Mouse (Mus musculus) right cerebral cortex, postnatal 14 days (tissue): Measurements from ENCODE around the gene Fgf11.

Experiments used
- DNase-seq: peaks from one replicate; pipeline ENCODE4 v3.0.0; 2022

Gene Fgf11

GRCm38 (mm10) chr11:69801379-69801977, at the start of gene Fgf11:
TSS of gene Fgf11 (minus strand) at chr11:69801857.
- no peak for DNase-seq

DNA sequence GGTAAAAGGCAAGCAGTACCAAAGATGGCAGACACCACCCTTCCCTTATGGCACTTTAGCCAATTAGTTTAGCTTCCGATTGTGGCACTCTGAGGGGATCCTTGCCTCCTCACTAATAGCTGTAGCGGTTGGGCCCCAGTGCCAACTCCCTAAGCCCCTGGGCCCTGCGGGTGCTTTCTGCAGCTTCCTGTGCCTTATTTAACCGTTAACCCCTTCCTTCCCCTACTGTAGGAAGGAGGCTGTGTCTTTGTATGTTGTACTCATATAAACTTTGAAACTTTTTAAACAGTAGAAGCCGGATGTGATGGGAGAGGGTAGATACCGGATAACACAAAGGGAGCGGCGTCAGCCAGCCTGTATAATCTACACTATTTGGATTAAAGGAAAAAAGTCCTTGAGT, 49.1 kb upstream of the Fgf11 start:
- no peak for DNase-seq

- no peak for DNase-seq
Measured at GRCm38 (mm10) chr11:69849884-69850283, 48.2 kb upstream of the Fgf11 start.

- no peak for DNase-seq
Measured at GRCm38 (mm10) chr11:69849128-69849527, 47.5 kb upstream of the Fgf11 start.

DNA sequence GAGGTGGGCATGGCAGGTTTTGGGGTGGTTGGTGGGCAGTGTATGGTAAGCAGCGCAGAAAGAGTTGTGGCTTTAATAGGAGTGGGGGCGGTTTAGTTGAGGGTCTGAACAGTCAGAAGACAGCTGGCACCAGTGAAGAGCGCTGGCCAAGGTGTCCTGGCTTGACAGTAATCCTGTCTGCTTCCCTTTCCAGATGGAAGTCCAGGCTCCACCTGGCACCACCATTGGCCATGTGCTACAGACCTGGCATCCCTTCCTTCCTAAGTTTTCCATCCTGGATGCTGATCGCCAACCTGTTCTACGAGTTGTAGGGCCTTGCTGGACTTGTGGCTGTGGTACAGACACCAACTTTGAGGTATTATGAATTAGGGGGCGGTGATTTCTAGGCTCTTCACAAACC, 46.4 kb upstream of the Fgf11 start:
- DNase-seq, result no peak

DNA sequence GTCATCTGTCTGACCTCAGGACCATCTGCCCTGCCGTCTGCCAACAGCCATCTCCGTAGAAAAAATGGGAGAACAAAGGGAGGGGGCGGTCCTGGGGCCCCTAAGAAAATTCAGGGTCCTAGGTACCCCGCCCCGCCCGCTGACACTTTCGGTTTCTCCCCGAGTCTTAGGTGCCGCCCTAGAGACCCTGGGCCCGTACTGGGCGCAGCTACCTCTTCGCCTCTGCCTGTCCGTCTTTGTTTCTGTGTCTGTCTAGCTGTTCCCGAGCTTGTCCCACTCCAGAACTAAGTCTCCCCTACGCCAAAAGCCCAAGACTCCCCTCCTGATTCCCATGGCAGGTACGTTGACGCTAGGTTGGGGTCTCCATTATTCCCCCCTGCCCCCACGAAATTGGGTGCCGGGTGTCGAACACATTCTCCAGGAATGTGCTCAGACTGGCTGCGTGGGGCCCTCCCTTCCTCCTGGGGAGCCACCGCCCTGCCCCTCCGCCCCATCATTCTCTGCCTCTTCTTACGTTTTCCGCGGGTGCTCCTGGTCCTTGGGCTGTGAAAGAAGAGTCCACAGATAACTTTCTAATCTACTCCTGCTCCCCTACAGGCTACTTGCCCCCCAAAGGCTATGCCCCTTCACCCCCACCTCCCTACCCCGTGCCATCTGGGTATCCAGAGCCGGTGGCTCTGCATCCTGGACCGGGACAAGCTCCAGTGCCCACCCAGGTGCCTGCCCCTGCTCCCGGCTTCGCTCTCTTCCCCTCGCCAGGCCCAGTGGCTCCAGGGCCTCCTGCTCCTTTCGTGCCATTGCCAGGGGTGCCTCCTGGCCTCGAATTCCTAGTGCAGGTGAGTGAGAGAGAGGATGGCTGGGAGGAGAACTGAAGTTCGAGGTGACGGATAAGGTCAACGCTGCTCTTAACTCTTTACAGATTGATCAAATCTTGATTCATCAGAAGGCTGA, 45.4 kb upstream of the Fgf11 start:
- no peak for DNase-seq

DNA sequence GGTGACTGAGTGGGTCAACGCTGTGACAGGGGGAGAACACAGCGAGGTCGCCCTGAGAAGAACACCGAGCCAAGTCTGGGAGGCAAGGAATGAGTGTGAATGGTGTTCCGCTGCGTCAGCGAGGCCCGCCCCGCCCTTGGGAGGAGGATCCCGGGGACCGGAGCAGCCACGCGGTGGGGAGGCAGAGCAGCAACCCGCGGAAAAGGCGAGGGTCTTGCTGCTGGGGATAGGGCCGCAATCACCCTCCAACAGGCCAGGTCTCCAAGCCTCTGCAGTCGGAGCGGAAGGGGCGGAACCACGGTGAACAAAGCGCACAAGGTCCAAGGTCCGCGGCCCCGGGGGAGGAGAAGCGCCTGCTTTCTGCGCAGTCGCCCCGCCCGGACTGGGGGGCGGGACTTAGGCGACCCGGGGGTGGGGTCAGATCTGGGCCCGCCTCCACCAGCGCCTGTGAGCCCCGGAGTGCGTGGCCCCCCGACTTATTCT, 44.6 kb upstream of the Fgf11 start, which contains the start of gene Plscr3:
Gene Plscr3, plus strand, starts transcription at position 179 of the 483 bp plus-strand sequence.
- peak; percentile 81 for DNase-seq

DNA sequence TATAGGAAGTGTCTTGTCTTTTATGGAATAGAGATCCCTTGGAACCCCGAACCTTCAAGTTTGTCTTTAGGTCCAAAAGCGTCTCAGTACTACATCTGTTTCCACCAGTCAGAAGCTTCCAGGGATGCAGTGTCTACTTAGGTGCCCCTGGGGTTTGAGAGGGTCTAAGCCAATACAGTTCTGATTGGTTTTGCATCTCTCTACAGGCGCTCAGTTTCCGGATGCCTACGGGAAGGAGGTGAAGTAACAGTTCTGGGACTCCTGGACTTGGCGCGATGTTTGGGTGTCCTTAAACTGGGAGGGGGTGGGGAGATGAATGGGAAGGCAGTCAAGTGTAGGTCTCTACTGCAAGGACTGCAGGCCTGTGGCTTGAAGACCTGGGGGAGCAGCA, 37.1 kb upstream of the Fgf11 start:
- DNase-seq, result no peak

- peak; percentile 94 for DNase-seq
Measured at GRCm38 (mm10) chr11:69837952-69838713, 36.5 kb upstream of the Fgf11 start, which contains the start of gene Tmem256. TSS of gene Tmem256 (plus strand) at chr11:69838514.

- peak; percentile 82 for DNase-seq
Measured at GRCm38 (mm10) chr11:69837604-69837951, 35.9 kb upstream of the Fgf11 start, which contains the start of gene Nlgn2. TSS of gene Nlgn2 (minus strand) at chr11:69837784.

- DNase-seq, result peak; percentile 47
Measured at GRCm38 (mm10) chr11:69836703-69837576, 35.3 kb upstream of the Fgf11 start.

DNA sequence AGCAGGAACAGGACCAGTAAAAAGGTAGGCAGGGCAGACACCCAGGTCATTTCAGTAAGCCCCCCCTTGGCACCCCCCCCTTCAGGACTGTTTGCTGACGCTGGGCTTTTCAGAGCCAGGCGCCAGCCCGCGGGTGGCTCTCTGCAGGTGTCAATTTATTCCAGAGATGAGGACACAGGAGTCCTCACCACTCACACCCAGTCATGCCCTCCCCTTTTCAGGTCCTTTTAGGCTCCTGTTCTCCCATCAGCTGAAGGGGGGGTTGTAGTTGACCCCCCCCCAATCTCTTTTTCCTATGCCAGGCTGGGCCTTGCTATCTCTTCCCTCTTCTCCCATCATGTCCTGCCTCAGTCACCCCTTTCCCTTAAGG, 34.3 kb upstream of the Fgf11 start:
- DNase-seq, result no peak

DNA sequence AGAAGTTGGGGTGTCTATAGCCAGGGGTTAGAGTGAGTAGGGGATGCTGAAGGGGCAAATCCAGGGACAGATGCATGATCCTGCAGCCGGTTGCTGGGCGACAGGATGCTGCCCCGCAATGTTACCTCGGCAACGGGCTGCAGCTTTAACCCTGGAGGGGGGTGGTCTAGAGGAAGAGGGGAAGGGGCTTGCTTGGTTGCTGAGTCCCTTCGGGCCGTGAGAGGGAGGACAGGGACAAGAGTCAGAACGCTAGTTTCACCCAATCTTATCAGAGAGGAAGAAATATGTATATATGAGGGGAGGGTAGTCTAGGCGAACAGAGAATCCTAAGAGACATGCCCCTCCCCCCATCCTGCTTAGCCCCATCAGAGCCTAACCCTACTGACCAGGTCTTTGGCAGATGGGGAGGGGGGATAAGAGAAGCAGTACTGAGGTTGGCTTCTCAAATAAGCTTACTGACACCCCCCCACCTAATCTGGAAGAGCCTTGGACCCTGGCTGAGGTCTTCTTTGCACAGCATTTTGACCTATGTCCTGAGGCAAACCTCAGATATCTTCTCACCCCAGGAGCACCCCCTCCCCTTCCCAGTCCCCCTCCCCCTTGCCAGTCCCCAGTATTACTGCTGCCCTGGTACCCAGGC, 33.8 kb upstream of the Fgf11 start:
- no peak for DNase-seq

DNA sequence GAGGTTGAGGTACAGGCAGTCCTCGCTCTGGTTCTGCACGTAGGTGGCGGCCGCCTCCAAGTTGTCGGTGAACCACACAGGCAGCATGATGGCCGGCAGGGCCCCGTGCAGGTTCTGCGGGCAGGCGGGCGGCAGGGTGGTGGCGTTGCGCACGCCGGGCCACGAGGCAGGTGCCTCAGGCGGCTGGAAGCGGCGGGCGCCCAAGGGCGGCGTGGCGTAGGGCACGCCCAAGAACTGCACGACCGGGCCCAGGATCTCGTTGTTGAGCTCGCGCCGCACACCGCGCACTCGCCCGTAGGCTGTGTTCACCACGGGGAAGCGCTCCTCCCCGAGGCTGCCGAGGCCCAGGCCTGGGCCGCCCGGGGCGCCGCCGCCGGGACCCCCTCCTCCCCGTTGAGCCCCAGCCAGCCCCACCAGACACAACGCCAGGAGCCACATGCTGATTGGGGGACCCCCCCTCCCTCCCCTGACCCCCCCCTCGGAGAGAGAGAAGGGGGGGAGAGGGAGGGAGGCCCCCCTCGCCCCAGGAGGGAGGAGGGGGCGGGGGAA, 32.4 kb upstream of the Fgf11 start:
- DNase-seq, result peak; percentile 38

DNA sequence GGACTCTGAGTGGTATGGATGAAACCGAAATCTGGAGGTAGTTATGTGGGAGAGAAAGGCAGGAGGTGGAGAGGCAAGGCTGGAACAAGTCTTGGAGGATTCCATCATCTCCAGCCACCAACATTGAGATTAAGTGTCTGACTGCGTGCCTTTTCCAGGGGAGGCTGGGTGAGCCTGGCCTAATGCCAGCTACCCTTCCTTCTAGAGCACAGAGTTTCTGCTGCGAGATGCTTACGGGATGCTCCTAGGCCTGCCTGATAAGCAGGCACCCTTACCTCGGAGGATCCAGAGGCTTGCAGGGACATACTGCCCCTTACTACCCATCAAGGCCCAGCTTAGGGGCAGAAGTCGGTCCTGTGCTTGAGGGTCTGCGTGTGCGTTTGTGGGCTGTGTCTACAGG, 31.9 kb upstream of the Fgf11 start:
- no peak for DNase-seq

DNA sequence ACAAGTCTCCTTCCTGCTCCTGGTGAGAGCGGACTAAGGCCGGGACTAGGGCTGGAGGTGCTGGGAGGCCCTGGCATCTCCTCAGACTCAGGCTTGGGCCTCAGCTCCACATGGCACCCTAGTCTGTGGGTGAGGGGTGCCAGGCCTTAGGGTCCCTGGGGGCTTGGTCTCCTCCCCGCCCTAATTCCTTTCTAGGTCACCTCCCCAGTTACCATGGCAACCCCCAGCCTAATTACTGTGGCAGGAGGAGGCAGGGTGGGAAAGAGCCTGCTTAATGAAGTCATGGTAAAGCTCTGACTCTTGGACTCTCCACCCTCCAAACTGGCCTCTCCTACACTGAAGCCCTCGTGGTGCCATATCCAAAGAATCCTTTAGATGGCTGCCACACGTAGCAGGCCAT, 27.2 kb upstream of the Fgf11 start:
- DNase-seq, result no peak

DNA sequence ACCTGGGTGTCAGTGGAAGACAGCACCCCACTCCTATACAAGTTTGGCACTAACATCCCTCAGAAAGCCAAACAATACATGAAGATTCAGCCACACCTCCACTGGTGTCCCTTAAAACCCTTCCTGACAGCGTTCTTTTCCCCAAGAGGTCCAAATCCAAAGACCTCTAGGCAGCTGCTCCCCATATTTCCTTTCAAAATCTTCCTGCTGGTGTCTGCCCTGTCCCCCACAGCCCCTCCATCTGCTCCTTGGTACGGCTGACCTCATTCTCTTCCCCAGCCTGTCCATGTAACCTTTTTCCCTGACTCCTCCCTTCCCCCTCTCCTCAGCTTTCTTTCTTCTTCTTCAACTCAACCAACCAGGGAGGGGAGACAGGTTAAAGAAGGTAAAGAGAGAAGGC, 21.8 kb upstream of the Fgf11 start:
- no peak for DNase-seq

DNA sequence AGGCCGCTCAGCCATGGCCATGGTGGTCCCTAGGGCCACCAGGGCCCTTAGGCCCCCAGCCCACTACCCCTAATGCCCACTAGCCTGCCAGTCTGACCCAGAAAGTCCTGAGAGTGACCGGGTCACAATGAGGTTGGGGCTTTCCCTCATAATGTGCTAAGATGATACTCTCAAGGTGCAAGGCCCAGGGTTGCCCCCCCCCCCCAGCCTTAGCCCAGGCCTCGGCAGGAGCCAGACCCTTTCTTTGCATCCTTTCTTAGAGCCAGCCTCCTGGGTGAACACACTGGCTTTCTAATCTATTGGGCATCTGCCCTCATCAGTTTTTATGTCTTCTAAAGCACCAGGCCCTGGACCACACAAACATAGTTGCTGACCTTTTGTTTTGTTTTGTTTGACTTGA, 20.4 kb upstream of the Fgf11 start, which contains the start of gene Spem1:
Gene Spem1, minus strand, starts transcription at position 101 of the 400 bp plus-strand sequence.
- DNase-seq, result no peak

DNA sequence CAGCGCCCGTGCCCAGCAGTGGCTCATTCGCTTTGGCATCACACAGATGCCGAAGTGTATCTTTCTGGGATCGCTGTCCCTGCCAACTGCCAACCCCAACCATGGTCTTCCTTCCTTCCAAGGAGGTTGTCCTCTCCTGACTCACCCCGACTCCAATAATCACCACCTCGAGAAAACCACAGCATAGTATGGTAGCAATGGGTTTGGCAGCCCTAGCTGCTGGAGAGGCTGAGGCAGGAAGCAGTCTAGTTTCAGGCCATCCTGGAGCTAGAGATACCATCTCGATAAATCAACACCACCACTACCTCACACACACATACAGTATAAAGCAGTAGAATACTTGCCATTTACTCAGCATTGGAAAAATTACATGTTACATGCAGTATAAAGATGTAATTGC, 17.2 kb upstream of the Fgf11 start:
- DNase-seq, result no peak

- no peak for DNase-seq
Measured at GRCm38 (mm10) chr11:69818365-69818764, 16.7 kb upstream of the Fgf11 start, which contains the start of gene Spem2. TSS of gene Spem2 (minus strand) at chr11:69818465.

GRCm38 (mm10) chr11:69816520-69816919, 14.9 kb upstream of the Fgf11 start:
- no peak for DNase-seq
